Mouse (Mus musculus) urinary bladder, adult 2 months (tissue): ENCODE results near the gene Tmem119. TPM values are rescaled to one million over a fixed set of nuclear protein-coding genes. Genes with fewer than 3 reads are reported as not detected.

Source experiments
- DNase-seq: peaks from one replicate; pipeline ENCODE4 v3.0.0; 2022; ENCODE audit warnings: low spot score
- polyA plus RNA-seq: library from polyadenylated mRNA; depleted of rRNA; stranded (reverse); fragments of >200 nt; gene quantifications from 2 replicates; pipeline ENCODE4 v1.2.3, GENCODE M21; 2012; rRNA removed

Gene Tmem119
- polyA plus RNA-seq, 1 experiment = 42.0 TPM

- DNase-seq = no peak
Measured at GRCm38 (mm10) chr5:113761585-113761984, 38.7 kb downstream of the Tmem119 start.

GRCm38 (mm10) chr5:113755347-113756030 is 44.8 kb downstream of the Tmem119 start:
- no peak for DNase-seq

- DNase-seq = no peak
Measured at GRCm38 (mm10) chr5:113751521-113752157, 48.7 kb downstream of the Tmem119 start.

- no peak for DNase-seq
Measured at GRCm38 (mm10) chr5:113748556-113749331, 51.6 kb downstream of the Tmem119 start.

GRCm38 (mm10) chr5:113747629-113748028 is 52.7 kb downstream of the Tmem119 start:
- DNase-seq = no peak

Other genes with a start within 250 kb of the Tmem119 start
- 10.0 and 12.2 TPM in 2 replicates for gene Cmklr1, start 150.1 kb downstream of the Tmem119 start, polyA plus RNA-seq
- not detected in 2 replicates for gene 1700069L16Rik, start 75.7 kb downstream of the Tmem119 start, polyA plus RNA-seq
- gene Ficd, start 64.7 kb downstream of the Tmem119 start, polyA plus RNA-seq = 6.2 and 7.8 TPM in 2 replicates
- gene Sart3, start 28.0 kb downstream of the Tmem119 start, polyA plus RNA-seq = 17.0 and 22.8 TPM in 2 replicates
- gene Iscu, start 27.8 kb downstream of the Tmem119 start, polyA plus RNA-seq = 214 and 229 TPM in 2 replicates
- 8.2 and 10.4 TPM in 2 replicates for gene Selplg, start 32.1 kb upstream of the Tmem119 start, polyA plus RNA-seq
- gene Coro1c, start 108.2 kb upstream of the Tmem119 start, polyA plus RNA-seq = 116 and 159 TPM in 2 replicates
- 9.3 and 14.8 TPM in 2 replicates for gene Ssh1, start 193.4 kb upstream of the Tmem119 start, polyA plus RNA-seq
- gene Dao, start 203.2 kb upstream of the Tmem119 start, polyA plus RNA-seq = 0.10 TPM in 1 of 2 replicates, not detected in the other